Mouse (Mus musculus): ENCODE measurements around the gene Gm20458.

DNA sequence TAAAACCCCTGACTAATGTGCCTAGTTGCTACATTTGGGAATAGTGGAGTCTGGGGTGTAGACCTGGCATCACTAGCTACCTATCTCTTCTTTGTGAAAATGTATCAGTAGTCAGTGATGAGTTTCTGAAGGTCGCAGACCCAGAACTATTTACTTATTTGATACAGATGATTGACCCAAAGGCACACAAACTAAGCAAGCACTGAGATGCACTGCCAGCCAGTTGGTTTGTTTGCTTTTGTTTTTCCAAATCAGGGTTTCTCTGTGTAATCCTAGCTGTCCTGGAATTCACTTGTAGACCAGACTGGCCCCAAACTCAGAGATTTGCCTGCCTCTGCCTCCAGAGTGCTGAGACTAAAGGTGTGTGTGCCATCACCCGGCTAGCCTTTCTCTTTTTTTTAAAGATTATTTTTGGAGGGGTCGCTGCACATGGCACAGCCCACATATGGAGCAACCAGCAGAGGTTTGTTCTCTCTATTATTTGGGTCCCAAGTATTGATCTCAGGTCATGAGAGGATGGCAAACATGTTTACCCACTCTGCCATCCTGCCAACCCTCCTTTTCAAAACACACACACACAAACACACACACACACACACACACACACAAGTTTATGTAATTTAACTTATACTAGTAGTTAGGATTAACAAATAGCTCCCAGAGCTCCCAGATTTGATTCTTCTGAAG lies 15.2 kb upstream of the Gm20458 start:
- TF ChIP-seq POLR2A (IDR thresholded peaks at IDR 0.05; ENCODE audit: insufficient read length, low read depth) (no peak), REST (IDR thresholded peaks at IDR 0.05; ENCODE audit: insufficient read depth, insufficient read length) (no peak), SRF (IDR thresholded peaks at IDR 0.05; ENCODE audit: control insufficient read depth, insufficient read length, low read depth) (no peak), E2F4 (IDR thresholded peaks at IDR 0.05; ENCODE audit: insufficient read depth) (no peak), POLR2AphosphoS2 (IDR thresholded peaks at IDR 0.05; ENCODE audit: insufficient read length, low read depth) (no peak), TCF3 (IDR thresholded peaks at IDR 0.05; ENCODE audit: insufficient read length, low read depth) (no peak), USF1 (IDR thresholded peaks at IDR 0.05; ENCODE audit: low read depth) (no peak), MYOD1 (IDR thresholded peaks at IDR 0.05; ENCODE audit: control insufficient read depth in 1 of 3, insufficient read length in 2 of 3, low read depth in 2 of 3) (no peak)

Data from myocyte (in vitro differentiated cells).